Mouse (Mus musculus) limb, embryonic 10.5 days (tissue): ENCODE results near the gene Fap. TPM values are rescaled to one million over a fixed set of nuclear protein-coding genes. Genes with fewer than 3 reads are reported as not detected.

Source experiments
- DNase-seq: peaks from one replicate; pipeline ENCODE4 v3.0.0-alpha.2; 2017; ENCODE audit warnings: low spot score
- H3K27ac ChIP-seq: fragments of 300-500 bp; sonication (generic); 2 replicates; pipeline ENCODE4 v1.5.1; 2016; ENCODE audit warnings: mild to moderate bottlenecking
- H3K27me3 ChIP-seq: fragments of 300-500 bp; sonication (generic); 2 replicates; pipeline ENCODE4 v1.6.1; 2016; ENCODE audit warnings: low read depth, mild to moderate bottlenecking; ENCODE audit not compliant: poor library complexity, severe bottlenecking
- H3K36me3 ChIP-seq: fragments of 300-500 bp; sonication (generic); 2 replicates; pipeline ENCODE4 v1.6.1; 2016; ENCODE audit warnings: mild to moderate bottlenecking, moderate library complexity
- H3K4me1 ChIP-seq: fragments of 300-500 bp; sonication (generic); 2 replicates; pipeline ENCODE4 v1.6.1; 2016
- H3K4me3 ChIP-seq: fragments of 300-500 bp; sonication (generic); 2 replicates; pipeline ENCODE4 v1.5.1; 2016; ENCODE audit warnings: mild to moderate bottlenecking, moderate library complexity
- H3K9me3 ChIP-seq: fragments of 300-500 bp; sonication (generic); replicated peaks from 2 replicates; pipeline ENCODE4 v1.6.1; 2016; ENCODE audit warnings: mild to moderate bottlenecking
- WGBS: fragments of 180-500 bp; shearing (Covaris S2); methylation state at CpG from one replicate; pipeline ENCODE4 v1.1.7; 2016; 5-methylcytosine and 5-hydroxymethylcytosine counted together
- polyA plus RNA-seq: library from polyadenylated mRNA; unstranded; fragments of >200 nt; fragmentation: Nextera tagmentation; extraction: Ambion mirVana; gene quantifications from 2 replicates; pipeline ENCODE4 v1.2.1, GENCODE M21; 2016

Gene Fap
- polyA plus RNA-seq, 1 experiment from 2014 or later, result 6.4 TPM

- Histone ChIP-seq H3K27ac (no peak overlapping the region), H3K9me3 (no peaks in the 10 kb centered on the region), H3K4me3 (no peak overlapping the region), H3K36me3 (no peaks in the 10 kb centered on the region), H3K4me1 (no peaks in the 10 kb centered on the region), H3K27me3 (no peaks in the 10 kb centered on the region)
- DNase-seq, result no peak
- WGBS, result 88% methylated on average over 9 of the region's 9 CpGs
Observed at GRCm38 (mm10) chr2:62480285-62481198, 93.3 kb downstream of the Fap start.

GRCm38 (mm10) chr2:62469551-62469950 lies 104.3 kb downstream of the Fap start:
- Histone ChIP-seq H3K27me3 (no peaks in the 10 kb centered on the region), H3K27ac (no peak overlapping the region), H3K9me3 (no peaks in the 10 kb centered on the region), H3K36me3 (no peaks in the 10 kb centered on the region), H3K4me1 (no peaks in the 10 kb centered on the region), H3K4me3 (no peak overlapping the region)
- no peak for DNase-seq
- 95% methylated on average over 9 of the region's 9 CpGs for WGBS

- 85% methylated on average over 2 of the region's 2 CpGs for WGBS
- Histone ChIP-seq H3K4me3 (no peak overlapping the region), H3K9me3 (no peaks in the 10 kb centered on the region), H3K27ac (no peak overlapping the region), H3K27me3 (no peaks in the 10 kb centered on the region), H3K36me3 (no peaks in the 10 kb centered on the region), H3K4me1 (peaks cover 9% of the 10 kb centered on the region)
- no peak for DNase-seq
Observed at GRCm38 (mm10) chr2:62463287-62463686, 110.6 kb downstream of the Fap start.

- 90% methylated on average over 2 of the region's 2 CpGs for WGBS
- H3K27me3 ChIP-seq, result no peaks in the 10 kb centered on the region
- no peaks in the 10 kb centered on the region for H3K36me3 ChIP-seq
- no peak overlapping the region for H3K27ac ChIP-seq
- H3K4me1 ChIP-seq, result peaks cover 9% of the 10 kb centered on the region
- no peaks in the 10 kb centered on the region for H3K9me3 ChIP-seq
- DNase-seq, result no peak
- no peak overlapping the region for H3K4me3 ChIP-seq
Observed at GRCm38 (mm10) chr2:62462174-62462573, 111.7 kb downstream of the Fap start.

- Histone ChIP-seq H3K4me1 (peaks cover 9% of the 10 kb centered on the region), H3K4me3 (no peak overlapping the region), H3K27ac (no peak overlapping the region), H3K36me3 (no peaks in the 10 kb centered on the region), H3K9me3 (no peaks in the 10 kb centered on the region), H3K27me3 (no peaks in the 10 kb centered on the region)
- WGBS, result 93% methylated on average over 12 of the region's 12 CpGs
- no peak for DNase-seq
Observed at GRCm38 (mm10) chr2:62460815-62461450, 112.9 kb downstream of the Fap start.

GRCm38 (mm10) chr2:62460231-62460710 lies 113.6 kb downstream of the Fap start:
- H3K4me3 ChIP-seq, result no peak overlapping the region
- DNase-seq, result no peak
- H3K4me1 ChIP-seq, result peaks cover 9% of the 10 kb centered on the region
- 74% methylated on average over 7 of the region's 7 CpGs for WGBS
- no peaks in the 10 kb centered on the region for H3K36me3 ChIP-seq
- no peak overlapping the region for H3K27ac ChIP-seq
- H3K9me3 ChIP-seq, result no peaks in the 10 kb centered on the region
- H3K27me3 ChIP-seq, result no peaks in the 10 kb centered on the region

- Histone ChIP-seq H3K36me3 (no peaks in the 10 kb centered on the region), H3K27me3 (no peaks in the 10 kb centered on the region), H3K9me3 (no peaks in the 10 kb centered on the region), H3K4me3 (no peak overlapping the region), H3K4me1 (peaks cover 9% of the 10 kb centered on the region), H3K27ac (no peak overlapping the region)
- 66% methylated on average over 18 of the region's 18 CpGs for WGBS
- DNase-seq, result no peak
Observed at GRCm38 (mm10) chr2:62459241-62460174, 114.4 kb downstream of the Fap start.

GRCm38 (mm10) chr2:62458070-62458469 lies 115.8 kb downstream of the Fap start:
- 52% methylated on average over 9 of the region's 9 CpGs for WGBS
- Histone ChIP-seq H3K9me3 (no peaks in the 10 kb centered on the region), H3K36me3 (no peaks in the 10 kb centered on the region), H3K4me3 (no peak overlapping the region), H3K27ac (no peak overlapping the region), H3K4me1 (peaks cover 9% of the 10 kb centered on the region), H3K27me3 (no peaks in the 10 kb centered on the region)
- no peak for DNase-seq

- no peak overlapping the region for H3K4me3 ChIP-seq
- H3K4me1 ChIP-seq, result peaks cover 4% of the 10 kb centered on the region
- no peak for DNase-seq
- no peak overlapping the region for H3K27ac ChIP-seq
- WGBS, result 86% methylated on average over 11 of the region's 11 CpGs
- H3K9me3 ChIP-seq, result no peaks in the 10 kb centered on the region
- no peaks in the 10 kb centered on the region for H3K36me3 ChIP-seq
- H3K27me3 ChIP-seq, result no peaks in the 10 kb centered on the region
Observed at GRCm38 (mm10) chr2:62454991-62455390, 118.9 kb downstream of the Fap start.

- WGBS, result 84% methylated on average over 6 of the region's 6 CpGs
Observed at GRCm38 (mm10) chr2:62454033-62454432, 119.8 kb downstream of the Fap start.

More at GRCm38 (mm10) chr2:62454033-62454432, 119.8 kb downstream of the Fap start:
- Histone ChIP-seq H3K4me1 (no peaks in the 10 kb centered on the region), H3K27ac (no peak overlapping the region), H3K36me3 (no peaks in the 10 kb centered on the region), H3K4me3 (no peak overlapping the region), H3K27me3 (no peaks in the 10 kb centered on the region), H3K9me3 (no peaks in the 10 kb centered on the region)
- no peak for DNase-seq
